Mouse (Mus musculus) splenic B cell, adult 2 months (primary cell): ENCODE measurements around the gene Aurkaip1.

Source experiments
- DNase-seq: peaks from one replicate; pipeline ENCODE4 v3.0.0-alpha.2; 2011; ENCODE audit warnings: low read depth, low spot score
- H3K27me3 ChIP-seq: 2 replicates; pipeline ENCODE4 v1.6.1; 2012; ENCODE audit warnings: mild to moderate bottlenecking, low read length, moderate library complexity, mixed read lengths; ENCODE audit not compliant: control insufficient read depth, poor library complexity, insufficient read depth, severe bottlenecking
- H3K36me3 ChIP-seq: 2 replicates; pipeline ENCODE4 v1.6.1; 2012; ENCODE audit warnings: mild to moderate bottlenecking, low read length, moderate library complexity, mixed read lengths; ENCODE audit not compliant: control insufficient read depth, poor library complexity, insufficient read depth, severe bottlenecking

The Aurkaip1 gene

GRCm38 (mm10) chr4:155851951-155852411 is 20.9 kb downstream of the Aurkaip1 start:
- Histone ChIP-seq H3K27me3 (no peaks in the 10 kb centered on the region), H3K36me3 (no peaks in the 10 kb centered on the region; the same call in 1 of the 2 replicates)
- no peak for DNase-seq

- Histone ChIP-seq H3K27me3 (no peaks in the 10 kb centered on the region), H3K36me3 (no peaks in the 10 kb centered on the region; the same call in 1 of the 2 replicates)
- no peak for DNase-seq
These were observed 22.3 kb downstream of the Aurkaip1 start for GRCm38 (mm10) chr4:155853421-155853820.

GRCm38 (mm10) chr4:155854991-155855390 is 23.9 kb downstream of the Aurkaip1 start:
- Histone ChIP-seq H3K36me3 (no peaks in the 10 kb centered on the region; the same call in 1 of the 2 replicates), H3K27me3 (no peaks in the 10 kb centered on the region)
- no peak for DNase-seq

- DNase-seq = no peak
- H3K36me3 ChIP-seq = no peaks in the 10 kb centered on the region; the same call in none of the 2 replicates
- no peaks in the 10 kb centered on the region for H3K27me3 ChIP-seq
These were observed 25.0 kb downstream of the Aurkaip1 start for GRCm38 (mm10) chr4:155856071-155856470.

- H3K36me3 ChIP-seq = no peaks in the 10 kb centered on the region; the same call in none of the 2 replicates
- DNase-seq = no peak
These were observed 25.8 kb downstream of the Aurkaip1 start for GRCm38 (mm10) chr4:155856881-155857280.

GRCm38 (mm10) chr4:155859318-155859717 is 28.2 kb downstream of the Aurkaip1 start:
- Histone ChIP-seq H3K36me3 (no peaks in the 10 kb centered on the region; the same call in none of the 2 replicates), H3K27me3 (no peaks in the 10 kb centered on the region)
- DNase-seq = peak; percentile 21

More at GRCm38 (mm10) chr4:155856881-155857280, 25.8 kb downstream of the Aurkaip1 start:
- no peaks in the 10 kb centered on the region for H3K27me3 ChIP-seq

- Histone ChIP-seq H3K36me3 (peaks cover 3% of the 10 kb centered on the region; the same call in 1 of the 2 replicates), H3K27me3 (no peaks in the 10 kb centered on the region)
- DNase-seq = no peak
These were observed 30.7 kb downstream of the Aurkaip1 start for GRCm38 (mm10) chr4:155861787-155862186.

GRCm38 (mm10) chr4:155863001-155863400 is 31.9 kb downstream of the Aurkaip1 start, which contains the start of gene Tas1r3:
TSS of gene Tas1r3 (minus strand) at chr4:155863362.
- Histone ChIP-seq H3K27me3 (no peaks in the 10 kb centered on the region), H3K36me3 (peaks cover 3% of the 10 kb centered on the region; the same call in 1 of the 2 replicates)
- DNase-seq = no peak

GRCm38 (mm10) chr4:155868614-155869298 is 37.7 kb downstream of the Aurkaip1 start:
- no peak for DNase-seq
- H3K36me3 ChIP-seq = peaks cover 5% of the 10 kb centered on the region; the same call in 1 of the 2 replicates

GRCm38 (mm10) chr4:155869317-155870033 is 38.4 kb downstream of the Aurkaip1 start, which contains the start of the genes Cptp and Ints11:
TSS of gene Cptp (minus strand) at chr4:155869440.
TSS of gene Ints11 (plus strand) at chr4:155869546.
- peaks cover 5% of the 10 kb centered on the region; the same call in 1 of the 2 replicates for H3K36me3 ChIP-seq
- peak; percentile 95 for DNase-seq
- H3K27me3 ChIP-seq = no peaks in the 10 kb centered on the region

More at GRCm38 (mm10) chr4:155868614-155869298, 37.7 kb downstream of the Aurkaip1 start:
- H3K27me3 ChIP-seq = no peaks in the 10 kb centered on the region

GRCm38 (mm10) chr4:155871404-155871803 is 40.3 kb downstream of the Aurkaip1 start:
- no peak for DNase-seq
- no peaks in the 10 kb centered on the region for H3K27me3 ChIP-seq
- H3K36me3 ChIP-seq = peaks cover 5% of the 10 kb centered on the region; the same call in 1 of the 2 replicates
